Mouse (Mus musculus) thymus, postnatal 0 days (tissue): ENCODE results near the gene Hist2h3b. TPM values are rescaled to one million over a fixed set of nuclear protein-coding genes. Genes with fewer than 3 reads are reported as not detected.
"Not testable (repeated sequence)": the region's sequence is repeated elsewhere in the genome, so short reads cannot be mapped to it uniquely, and the experiment has no call there.

Experiments used
- DNase-seq: peaks from one replicate; pipeline ENCODE4 v3.0.0-alpha.2; 2015; ENCODE audit warnings: low spot score
- polyA plus RNA-seq: library from polyadenylated mRNA; unstranded; fragments of >200 nt; fragmentation: Nextera tagmentation; extraction: Ambion mirVana; gene quantifications from 2 replicates; pipeline ENCODE4 v1.2.1, GENCODE M21; 2015

Gene Hist2h3b
- polyA plus RNA-seq, 1 experiment from 2014 or later = 396 TPM

GRCm38 (mm10) chr3:96262216-96262875, 6.1 kb upstream of the Hist2h3b start:
- DNase-seq = peak; percentile 60

- DNase-seq = peak; percentile 94
These were observed 5.4 kb upstream of the Hist2h3b start, which contains the start of gene Hist2h4 for GRCm38 (mm10) chr3:96262979-96263550. Hist2h4 (minus strand) TSS chr3:96263311.

- peak; percentile 50 for DNase-seq
These were observed 4.7 kb upstream of the Hist2h3b start for GRCm38 (mm10) chr3:96263558-96264403.

- DNase-seq = no peak
These were observed 4.0 kb upstream of the Hist2h3b start for GRCm38 (mm10) chr3:96264404-96264949.

GRCm38 (mm10) chr3:96266132-96266710, 2.2 kb upstream of the Hist2h3b start:
- DNase-seq = no peak

- no peak for DNase-seq
These were observed 913 bp upstream of the Hist2h3b start for GRCm38 (mm10) chr3:96267541-96267940.

- not testable (repeated sequence) for DNase-seq
These were observed 423 bp downstream of the Hist2h3b start for GRCm38 (mm10) chr3:96268776-96269378.

GRCm38 (mm10) chr3:96269511-96270474, 1.3 kb downstream of the Hist2h3b start, which contains the start of gene Hist2h2bb:
Hist2h2bb (plus strand) TSS chr3:96269752.
- DNase-seq = peak; percentile 98

- peak; percentile 75 for DNase-seq
These were observed 5.4 kb downstream of the Hist2h3b start for GRCm38 (mm10) chr3:96273591-96274465.

- peak; percentile 86 for DNase-seq
These were observed 9.0 kb downstream of the Hist2h3b start for GRCm38 (mm10) chr3:96277428-96277799.

- peak; percentile 93 for DNase-seq
These were observed 9.6 kb downstream of the Hist2h3b start for GRCm38 (mm10) chr3:96277800-96278624.

- no peak for DNase-seq
These were observed 12.2 kb downstream of the Hist2h3b start for GRCm38 (mm10) chr3:96280660-96281059.

- DNase-seq = no peak
These were observed 16.0 kb downstream of the Hist2h3b start for GRCm38 (mm10) chr3:96284457-96284856.

GRCm38 (mm10) chr3:96287334-96287733, 18.9 kb downstream of the Hist2h3b start:
- not testable (repeated sequence) for DNase-seq

- no peak for DNase-seq
These were observed 20.7 kb downstream of the Hist2h3b start for GRCm38 (mm10) chr3:96289201-96289600.

GRCm38 (mm10) chr3:96290727-96291126, 22.3 kb downstream of the Hist2h3b start:
- DNase-seq = not testable (repeated sequence)

- DNase-seq = no peak
These were observed 24.2 kb downstream of the Hist2h3b start for GRCm38 (mm10) chr3:96292641-96293040.

- no peak for DNase-seq
These were observed 24.9 kb downstream of the Hist2h3b start for GRCm38 (mm10) chr3:96293368-96293767.
